In genomic region chr5:140792233-140792632, GRCm38 (mm10) we compare ENCODE assay signal across 10 mouse cellular contexts. TPM values are rescaled to one million over a fixed set of nuclear protein-coding genes. Genes with fewer than 3 reads are reported as not detected.
DNase-seq lines count a peak whose midpoint lies in the region; ATAC-seq lines count a peak whose summit lies in the region.
"Had no signal": no experiment of that assay in that cellular context is flagged by ENCODE, and none has a peak within 500 bp of the region (broad histone marks: within the 10 kb centered on the region; RNA-seq: fewer than 3 reads in every experiment).

No protein-coding gene starts in this region.

- no peaks in the 10 kb centered on the region for H3K9me3 ChIP-seq in heart, embryonic 14.5 days (ENCODE audit: control insufficient read depth, low read length)
- no peaks in the 10 kb centered on the region for H3K9me3 ChIP-seq in hindbrain, embryonic 10.5 days

- H3K9ac ChIP-seq in heart, embryonic 14.5 days (ENCODE audit: low read length), result no peak overlapping the region

- peak overlapping the region; percentile 2 to 87; a peak in 3 of 4 replicates for H3K27ac ChIP-seq in heart, embryonic 14.5 days (replicated peaks in 1 of 2; ENCODE audit: control insufficient read depth in 1 of 2, insufficient read depth in 1 of 2, low read depth in 2 of 2, low read length in 2 of 2)
- peak overlapping the region; percentile 89 for H3K27ac ChIP-seq in hindbrain, embryonic 10.5 days
- peak overlapping the region; percentile 39 for H3K27ac ChIP-seq in macrophage

- H3K79me2 ChIP-seq in macrophage (ENCODE audit: inconsistent target), result peaks cover 100% of the 10 kb centered on the region

- H3K36me3 ChIP-seq in heart, embryonic 14.5 days (ENCODE audit: control insufficient read depth, insufficient read depth, low read length), result 0 out of 2 replicates have a peak, but pooled peaks cover 2% of the 10 kb centered on the region
- H3K36me3 ChIP-seq in hindbrain, embryonic 10.5 days, result peaks cover 13% of the 10 kb centered on the region; the same call in 1 of the 2 replicates
- no peaks in the 10 kb centered on the region; the same call in 1 of the 2 replicates for H3K36me3 ChIP-seq in macrophage (ENCODE audit: inconsistent target)

- no peak overlapping the region for H3K4me2 ChIP-seq in heart, embryonic 14.5 days (ENCODE audit: low read length)

- peaks cover 37 to 75% of the 10 kb centered on the region in 2 experiments for H3K4me1 ChIP-seq in heart, embryonic 14.5 days (ENCODE audit: control insufficient read depth in 2 of 2, insufficient read depth in 2 of 2, low read length in 2 of 2)
- peaks cover 61% of the 10 kb centered on the region for H3K4me1 ChIP-seq in hindbrain, embryonic 10.5 days (replicated peaks)

- H3K27me3 ChIP-seq in heart, embryonic 14.5 days (ENCODE audit: control insufficient read depth, insufficient read depth, low read length), result no peaks in the 10 kb centered on the region
- no peaks in the 10 kb centered on the region for H3K27me3 ChIP-seq in hindbrain, embryonic 10.5 days (ENCODE audit: insufficient read depth, poor library complexity, severe bottlenecking)

- no peak for ATAC-seq in heart, embryonic 14.5 days (ENCODE audit: insufficient number of reproducible peaks, insufficient read depth, low FRiP score, low read depth)
- no peak for ATAC-seq in megakaryocyte, adult 5-6 weeks (ENCODE audit: poor library complexity, severe bottlenecking)

- WGBS in heart, embryonic 14.5 days, result 52% methylated on average over 5 of the region's 5 CpGs
- WGBS in hindbrain, embryonic 10.5 days, result 62% methylated on average over 5 of the region's 5 CpGs
- 60% methylated on average over 5 of the region's 5 CpGs for WGBS in macrophage (ENCODE audit: missing documents)

- H3K4me3 ChIP-seq in heart, embryonic 14.5 days (ENCODE audit: control insufficient read depth in 1 of 2, insufficient read depth in 1 of 2, low read depth in 1 of 2, low read length in 2 of 2), result no peak overlapping the region
- no peak overlapping the region for H3K4me3 ChIP-seq in hindbrain, embryonic 10.5 days
- no peak overlapping the region for H3K4me3 ChIP-seq in macrophage (ENCODE audit: inconsistent target)

- DNase-seq in heart, adult 8-10 months (ENCODE audit: low spot score), result no peak
- peak; percentile 54 for DNase-seq in NIH3T3 (ENCODE audit: low read depth)
- no peak for DNase-seq in hindbrain, embryonic 10.5 days (ENCODE audit: low spot score)
- DNase-seq in urinary bladder, postnatal 10 days (ENCODE audit: low spot score), result no peak
- no peak for DNase-seq in adrenal gland, postnatal 4 days (ENCODE audit: low spot score in 2 of 2)
- DNase-seq: adrenal gland, postnatal 14 days; kidney, postnatal 10 days had no signal

RNA-seq across cellular contexts. Expression of gene Gna12, which starts 38.0 kb away (rescaled TPM):
- polyA plus RNA-seq in heart, embryonic 14.5 days (2014; fragmentation: Nextera tagmentation; extraction: Ambion mirVana), result 46.4 and 53.8 TPM in 2 replicates
- 100 to 1,000 TPM; 124 to 170 (median 134) TPM for total RNA-seq in heart, adult 8-10 months (2022)
- 9.9 and 11.3 TPM in 2 replicates for polyA plus RNA-seq in hindbrain, embryonic 10.5 days (2016; fragmentation: Nextera tagmentation; extraction: Ambion mirVana)
- total RNA-seq in macrophage (2018; cell fraction: chromatin; rRNA removed), result 10 to 100 TPM in 20 of 26 experiments, 1 to 10 TPM in 6; 5.5 to 38.3 (median 15.9) TPM
- 100 to 1,000 TPM in 13 of 26 experiments, 10 to 100 TPM in 13; 58.7 to 194 (median 95.9) TPM for total RNA-seq in macrophage (2018; cell fraction: cytosol; rRNA removed)
- 10 to 100 TPM; 25.6 to 92.0 (median 47.5) TPM for total RNA-seq in macrophage (2018; cell fraction: nucleus; rRNA removed)
- polyA plus RNA-seq in macrophage (2018), result 97.9 to 155 TPM (median 121 TPM) in 3 replicates
- total RNA-seq in megakaryocyte, adult 5-6 weeks (2015), result 21.0 and 24.6 TPM in 2 replicates
- 15.9 and 20.3 TPM in 2 replicates for total RNA-seq in megakaryocyte, adult 5-6 weeks (2017)
- total RNA-seq in adrenal gland, postnatal 4 days (2021), result 100 to 1,000 TPM; 134 TPM

Comparison
In these comparisons a context has a peak if more than half of its experiments do, and no peak if none do; other contexts are left out.
1. H3K27ac ChIP-seq: peak in every context shown above with its lines; median percentile 89 in hindbrain, embryonic 10.5 days; 44 in heart, embryonic 14.5 days; 39 in macrophage.
2. RNA of gene Gna12, which starts 38.0 kb away (total RNA-seq): 124 to 170 TPM in heart, adult 8-10 months and 134 TPM in adrenal gland, postnatal 4 days; 15.9 to 24.6 TPM in megakaryocyte, adult 5-6 weeks; every median in the first group is over 4 times any median in the second.